Mouse (Mus musculus): ENCODE data around the gene Baiap2. TPM values are rescaled to one million over a fixed set of nuclear protein-coding genes. Genes with fewer than 3 reads are reported as not detected.
A peak's percentile ranks its signal among the peaks of the same experiment; 100 is the strongest.

Baiap2 gene
- total RNA-seq, 4 experiments from 2014 or later = 214 to 238 (median 219) TPM

GRCm38 (mm10) chr11:120040440-120040839 lies 97.9 kb downstream of the Baiap2 start:
- peak in 1 of 2 experiments; percentile 81 for DNase-seq (ENCODE audit: low spot score in 2 of 2)

GRCm38 (mm10) chr11:120041191-120042123 lies 98.9 kb downstream of the Baiap2 start:
- DNase-seq (ENCODE audit: low spot score in 2 of 2) = no peak

GRCm38 (mm10) chr11:120042141-120042838 lies 99.7 kb downstream of the Baiap2 start:
- no peak for DNase-seq (ENCODE audit: low spot score in 2 of 2)

GRCm38 (mm10) chr11:120045341-120045740 lies 102.8 kb downstream of the Baiap2 start:
- DNase-seq (ENCODE audit: low spot score in 2 of 2) = no peak

- DNase-seq (ENCODE audit: low spot score in 2 of 2) = no peak
These were observed 103.4 kb downstream of the Baiap2 start for GRCm38 (mm10) chr11:120045839-120046552.

- no peak for DNase-seq (ENCODE audit: low spot score in 2 of 2)
These were observed 104.1 kb downstream of the Baiap2 start, which contains the start of gene Aatk for GRCm38 (mm10) chr11:120046553-120047191. Gene Aatk, minus strand, starts transcription at chr11:120047167.

- DNase-seq (ENCODE audit: low spot score in 2 of 2) = no peak
These were observed 105.1 kb downstream of the Baiap2 start for GRCm38 (mm10) chr11:120047531-120048251.

- no peak for DNase-seq (ENCODE audit: low spot score in 2 of 2)
These were observed 105.6 kb downstream of the Baiap2 start for GRCm38 (mm10) chr11:120048252-120048556.

GRCm38 (mm10) chr11:120049067-120049466 lies 106.5 kb downstream of the Baiap2 start:
- DNase-seq (ENCODE audit: low spot score in 2 of 2) = no peak

GRCm38 (mm10) chr11:120051124-120051811 lies 108.7 kb downstream of the Baiap2 start:
- no peak for DNase-seq (ENCODE audit: low spot score in 2 of 2)

- no peak for DNase-seq (ENCODE audit: low spot score in 2 of 2)
These were observed 109.7 kb downstream of the Baiap2 start for GRCm38 (mm10) chr11:120052274-120052673.

- no peak for DNase-seq (ENCODE audit: low spot score in 2 of 2)
These were observed 111.3 kb downstream of the Baiap2 start for GRCm38 (mm10) chr11:120053846-120054245.

- DNase-seq (ENCODE audit: low spot score in 2 of 2) = no peak
These were observed 113.6 kb downstream of the Baiap2 start for GRCm38 (mm10) chr11:120055953-120056732.

Small RNAs within 50 kb of the gene (microRNA-seq; reads per million reads assigned to microRNA genes)
- gene Mir3065 (0 reads per million in 2 experiments), gene Mir338 (0 reads per million in 2 experiments)

Other genes starting within 250 kb of the Baiap2 start
- 10 to 100 TPM; 39.5 to 43.1 (median 41.9) TPM for gene Chmp6, start 29.3 kb upstream of the Baiap2 start, total RNA-seq (2022)
- 100 to 1,000 TPM; 217 to 244 (median 225) TPM for gene Aatk, start 104.4 kb downstream of the Baiap2 start, total RNA-seq (2022)
- 10 to 100 TPM; 29.8 to 37.4 (median 32.2) TPM for gene Cep131, start 144.1 kb downstream of the Baiap2 start, total RNA-seq (2022)
- gene Tepsin, start 156.0 kb downstream of the Baiap2 start, total RNA-seq (2022) = 10 to 100 TPM; 15.7 to 17.7 (median 17.0) TPM
- gene Ndufaf8, start 156.2 kb downstream of the Baiap2 start, total RNA-seq (2022) = 10 to 100 TPM; 27.8 to 44.9 (median 35.4) TPM
- 10 to 100 TPM; 80.0 to 98.8 (median 89.6) TPM for gene Slc38a10, start 208.6 kb downstream of the Baiap2 start, total RNA-seq (2022)